Mouse (Mus musculus) B cell, adult 2 months (primary cell): ENCODE data around the gene 9930111J21Rik2.
A peak's percentile ranks its signal among the peaks of the same experiment; 100 is the strongest.

Source experiments
- DNase-seq, 2 experiments: peaks; one replicate each; pipeline ENCODE4 v3.0.0; 2022

9930111J21Rik2 gene

GRCm38 (mm10) chr11:49051093-49051891 lies at the start of gene 9930111J21Rik2:
9930111J21Rik2 (minus strand) TSS chr11:49051242.
- DNase-seq = peak in 1 of 2 experiments; percentile 18

DNA sequence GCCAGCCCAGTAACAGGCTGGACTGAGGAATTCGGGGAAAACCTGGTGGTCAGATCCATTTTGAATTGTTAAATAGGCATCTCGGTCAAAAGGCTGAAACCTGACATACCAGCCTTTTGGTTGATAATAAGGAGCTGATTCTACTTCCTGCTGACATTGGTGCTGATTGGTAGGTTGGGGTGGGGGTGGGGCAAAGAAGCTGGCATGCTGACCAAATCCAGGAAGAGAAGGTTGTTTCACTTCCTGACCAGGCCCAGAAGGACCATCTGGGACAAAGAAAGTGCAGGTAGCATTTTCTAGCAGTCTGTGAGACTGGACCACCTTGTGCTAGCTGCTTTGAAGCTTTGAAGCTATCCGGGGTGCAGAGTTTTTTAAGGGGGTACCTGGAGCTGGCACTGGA lies 49.4 kb upstream of the 9930111J21Rik2 start:
- no peak for DNase-seq

DNA sequence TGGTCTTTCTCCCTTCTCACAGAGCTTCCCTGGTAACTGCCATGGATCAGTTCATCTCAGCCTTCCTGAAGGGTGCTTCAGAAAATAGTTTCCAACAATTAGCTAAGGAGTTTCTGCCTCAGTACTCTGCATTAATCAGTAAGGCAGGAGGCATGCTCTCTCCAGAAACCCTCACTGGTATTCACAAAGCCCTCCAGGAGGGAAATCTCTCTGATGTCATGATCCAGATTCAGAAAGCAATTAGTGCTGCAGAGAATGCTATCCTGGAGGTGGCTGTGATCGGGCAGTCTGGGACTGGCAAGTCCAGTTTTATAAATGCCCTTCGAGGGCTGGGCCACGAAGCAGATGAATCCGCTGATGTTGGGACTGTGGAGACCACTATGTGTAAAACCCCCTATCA lies 44.3 kb upstream of the 9930111J21Rik2 start:
- DNase-seq = no peak

- peak in 1 of 2 experiments; percentile 35 for DNase-seq
These were observed 43.0 kb upstream of the 9930111J21Rik2 start for GRCm38 (mm10) chr11:49093861-49094660.

DNA sequence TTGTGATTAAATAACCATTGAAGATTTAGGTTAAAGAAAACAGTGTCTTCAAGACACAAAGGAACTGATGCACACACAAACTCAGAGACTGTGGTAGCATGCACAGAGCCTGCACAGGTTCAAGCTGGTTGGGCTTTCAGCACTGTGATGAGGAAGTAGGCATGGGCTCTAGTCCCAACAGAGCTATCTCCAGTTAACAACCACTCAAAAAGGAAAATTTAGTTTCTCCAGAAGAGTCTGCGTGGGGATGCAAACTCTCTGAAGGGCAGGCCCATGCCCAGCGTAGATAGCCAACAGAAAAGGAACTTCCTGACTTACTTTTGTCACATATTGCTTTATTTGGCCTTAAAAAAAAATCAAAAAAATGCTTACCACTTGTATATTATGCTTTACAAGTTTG lies 41.7 kb upstream of the 9930111J21Rik2 start:
- peak in 1 of 2 experiments; percentile 27 for DNase-seq

DNA sequence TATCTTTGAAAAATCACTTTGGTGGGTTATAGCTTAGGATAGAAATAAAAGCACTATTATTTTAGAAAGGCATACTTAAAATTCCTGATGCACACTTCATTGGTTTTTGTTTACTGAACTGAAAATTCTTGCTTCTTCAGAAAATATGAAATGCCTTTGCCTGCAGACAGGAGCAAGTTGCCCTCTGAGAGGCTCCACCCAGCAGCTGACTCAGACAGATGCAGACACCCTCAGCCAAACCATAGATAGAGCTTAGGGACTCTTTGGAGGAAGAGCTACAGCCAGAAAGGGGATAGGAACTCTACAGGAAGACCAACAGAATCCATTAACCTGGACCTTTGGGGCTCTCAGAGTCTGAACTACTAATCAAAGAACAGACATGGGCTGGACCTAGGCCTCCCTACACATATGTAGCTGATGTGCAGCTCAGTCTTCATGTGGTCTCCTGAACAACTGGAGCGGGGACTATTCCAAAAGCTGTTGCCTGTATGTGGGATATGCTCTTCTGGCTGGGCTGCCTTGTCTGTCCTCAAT lies 41.1 kb upstream of the 9930111J21Rik2 start:
- no peak for DNase-seq

GRCm38 (mm10) chr11:49091171-49091570 lies 40.1 kb upstream of the 9930111J21Rik2 start:
- DNase-seq = no peak

- DNase-seq = no peak
These were observed 39.5 kb upstream of the 9930111J21Rik2 start for GRCm38 (mm10) chr11:49090551-49090950.

DNA sequence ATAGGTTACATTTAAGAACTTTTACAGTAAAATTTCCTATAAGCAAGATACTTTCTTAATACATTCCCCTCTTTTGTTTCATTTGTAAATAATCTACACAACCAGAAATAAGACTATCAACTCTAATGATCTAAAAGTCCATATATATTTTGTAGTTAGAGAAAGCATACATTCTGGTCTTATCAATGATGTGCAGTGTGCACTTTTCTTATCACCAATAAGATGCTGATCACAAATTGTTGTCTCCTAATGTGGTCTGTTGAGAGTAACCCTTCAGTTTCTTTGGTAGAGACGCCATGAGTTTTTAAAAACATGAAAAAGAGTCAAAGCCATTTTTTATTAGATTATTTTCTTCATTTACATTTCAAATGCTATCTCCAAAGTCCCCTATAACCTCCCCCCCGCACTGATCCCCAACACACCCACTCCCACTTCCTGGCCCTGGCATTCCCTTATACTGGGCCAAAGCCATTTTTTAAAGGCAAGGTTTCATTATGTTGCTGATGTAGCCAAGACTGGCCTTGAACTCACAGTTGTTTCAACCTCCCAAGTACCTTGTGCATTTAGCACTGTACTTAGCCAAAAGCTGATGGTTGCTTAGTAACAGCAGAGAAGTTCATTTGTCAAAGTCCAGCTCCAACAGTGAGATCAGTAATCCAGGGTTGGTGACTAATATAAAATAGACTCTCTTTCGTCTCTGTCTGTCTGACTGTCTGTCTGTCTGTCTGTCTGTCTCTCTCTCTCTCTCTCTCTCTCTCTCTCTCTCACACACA lies 38.9 kb upstream of the 9930111J21Rik2 start:
- no peak for DNase-seq

DNA sequence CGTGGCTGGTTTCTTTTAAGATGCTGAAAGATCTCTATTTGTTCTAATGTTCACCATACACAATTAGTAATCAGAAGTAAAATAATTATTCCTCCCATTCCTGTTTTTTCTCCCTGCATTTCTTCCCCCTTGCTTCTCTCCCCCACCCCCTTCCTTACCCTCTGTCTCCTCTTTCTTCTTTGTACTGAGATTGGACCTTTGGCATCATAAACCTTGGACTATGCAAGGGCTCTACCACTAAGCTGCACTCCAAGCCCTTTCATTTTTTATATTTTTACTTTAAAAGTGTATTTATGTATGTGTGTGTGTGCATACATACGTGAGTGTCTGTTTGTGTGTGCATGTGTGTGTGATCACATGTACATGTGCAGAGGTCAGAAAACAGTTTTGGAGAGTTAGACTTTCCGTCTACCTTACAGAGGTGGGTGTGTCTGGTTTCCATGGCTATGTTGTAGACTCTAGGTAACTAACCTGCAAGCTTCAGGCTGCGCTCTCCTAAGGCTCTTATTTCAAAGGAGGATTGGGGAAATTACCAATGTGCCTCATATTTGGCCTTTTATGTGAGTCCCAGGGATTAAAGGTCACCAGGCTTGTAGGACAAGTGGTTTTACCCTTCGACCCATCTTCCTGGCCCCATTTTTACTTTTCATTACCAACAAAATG lies 38.1 kb upstream of the 9930111J21Rik2 start:
- no peak for DNase-seq

- DNase-seq = peak; percentile 53 to 61
These were observed 37.0 kb upstream of the 9930111J21Rik2 start for GRCm38 (mm10) chr11:49087830-49088616.

DNA sequence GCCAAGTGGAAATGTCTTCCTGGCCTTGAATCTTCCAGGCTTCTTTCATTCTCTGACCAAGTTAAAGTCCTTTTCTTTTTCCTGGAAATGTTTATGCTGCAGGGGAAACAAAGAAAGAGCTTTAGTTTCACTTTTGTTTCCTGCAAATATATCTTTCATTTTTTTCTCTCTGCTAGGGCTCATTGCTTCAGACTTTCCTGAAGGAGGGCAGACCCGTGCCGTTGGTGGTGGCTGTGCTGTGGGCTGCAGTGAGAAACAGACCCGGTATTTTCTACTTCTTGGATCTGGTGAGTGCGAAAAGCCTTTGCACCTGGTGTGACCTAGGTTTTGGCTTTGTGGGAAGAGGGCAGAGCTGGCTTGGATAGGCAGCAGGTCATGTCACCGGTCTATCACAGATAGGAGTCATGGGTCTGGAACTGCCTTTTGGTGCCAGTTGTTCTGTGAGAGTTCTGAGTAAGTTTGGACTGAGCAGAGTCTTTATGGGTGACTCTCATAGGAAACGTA lies 35.9 kb upstream of the 9930111J21Rik2 start:
- DNase-seq = peak; percentile 38 to 46

GRCm38 (mm10) chr11:49084875-49085274 lies 33.8 kb upstream of the 9930111J21Rik2 start:
- DNase-seq = peak; percentile 46 to 57

DNA sequence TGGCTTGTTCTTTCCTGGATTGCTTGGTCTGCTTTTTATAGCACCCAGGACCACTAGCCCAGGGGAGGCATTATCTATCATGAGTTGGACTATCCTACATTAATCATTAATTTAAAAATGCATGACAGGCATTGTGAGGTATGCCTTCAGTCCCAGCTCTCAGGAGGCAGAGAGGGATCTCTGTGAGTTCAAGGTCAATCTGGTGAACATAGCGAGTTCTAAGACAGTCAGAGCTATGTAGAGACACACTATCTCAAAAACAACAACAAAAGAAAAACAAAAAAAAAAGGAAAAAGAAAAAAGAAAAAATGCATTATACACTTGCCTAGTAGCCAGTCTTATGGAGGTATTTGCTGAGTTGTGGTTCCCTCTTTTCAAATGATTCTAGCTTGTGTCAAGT lies 33.3 kb upstream of the 9930111J21Rik2 start:
- no peak for DNase-seq

DNA sequence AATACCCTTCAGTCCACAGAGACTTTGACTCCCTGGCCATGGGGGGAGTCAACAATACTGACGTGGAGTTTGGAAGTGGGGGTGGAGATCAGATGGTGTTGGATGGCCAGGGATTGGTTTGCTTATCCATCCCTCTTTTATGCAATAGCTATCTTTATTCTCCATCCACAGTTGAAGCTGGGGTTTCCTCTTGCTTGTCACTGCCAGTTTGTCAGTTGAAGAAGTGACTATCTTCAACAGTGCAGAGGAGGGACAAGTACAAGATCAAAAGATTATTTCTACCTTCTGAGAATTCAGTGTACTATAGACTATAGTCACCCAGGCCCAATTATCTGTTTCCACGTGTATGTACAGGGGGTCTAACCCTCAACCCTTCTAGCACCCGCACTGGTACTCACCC lies 32.8 kb upstream of the 9930111J21Rik2 start:
- DNase-seq = no peak

GRCm38 (mm10) chr11:49083146-49083545 lies 32.1 kb upstream of the 9930111J21Rik2 start:
- DNase-seq = peak in 1 of 2 experiments; percentile 30

DNA sequence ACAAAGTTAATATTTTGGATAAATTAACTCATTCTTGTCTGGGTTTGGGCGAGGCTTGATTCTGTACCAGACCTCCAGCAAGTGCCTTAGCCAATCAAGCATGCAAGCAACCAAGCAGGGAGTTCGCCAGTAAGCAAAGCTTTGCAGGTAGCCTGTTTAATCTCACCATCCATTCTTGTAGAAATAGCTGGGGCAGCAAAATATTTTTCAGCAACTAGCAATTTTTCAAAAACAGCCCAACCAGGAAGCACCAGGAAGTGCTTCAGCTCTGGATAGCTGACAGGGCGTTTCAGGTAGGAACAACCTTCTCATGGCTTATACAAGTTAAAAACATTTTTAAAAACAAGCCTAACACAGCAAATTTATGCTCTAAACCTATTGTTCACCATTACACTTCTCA lies 30.8 kb upstream of the 9930111J21Rik2 start:
- no peak for DNase-seq

DNA sequence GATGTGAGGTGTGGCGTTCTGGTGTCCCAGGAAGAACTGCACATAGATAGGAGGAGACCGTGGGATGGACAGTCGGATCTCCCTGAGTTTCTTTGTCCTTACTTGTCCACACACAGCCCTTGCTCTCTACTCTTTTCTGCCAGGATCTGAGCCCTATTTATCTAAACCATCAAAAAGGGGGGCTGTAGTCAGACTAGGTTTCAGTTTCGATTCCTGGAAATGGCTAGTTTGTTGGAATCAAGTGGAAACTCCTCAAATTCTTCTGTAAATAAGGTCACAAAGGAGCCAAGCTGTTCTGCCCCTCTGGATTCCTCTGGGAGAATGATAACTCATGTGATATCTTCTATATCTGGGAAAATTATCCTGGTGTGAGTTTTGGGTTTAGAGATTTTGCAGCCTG lies 30.3 kb upstream of the 9930111J21Rik2 start:
- no peak for DNase-seq

DNA sequence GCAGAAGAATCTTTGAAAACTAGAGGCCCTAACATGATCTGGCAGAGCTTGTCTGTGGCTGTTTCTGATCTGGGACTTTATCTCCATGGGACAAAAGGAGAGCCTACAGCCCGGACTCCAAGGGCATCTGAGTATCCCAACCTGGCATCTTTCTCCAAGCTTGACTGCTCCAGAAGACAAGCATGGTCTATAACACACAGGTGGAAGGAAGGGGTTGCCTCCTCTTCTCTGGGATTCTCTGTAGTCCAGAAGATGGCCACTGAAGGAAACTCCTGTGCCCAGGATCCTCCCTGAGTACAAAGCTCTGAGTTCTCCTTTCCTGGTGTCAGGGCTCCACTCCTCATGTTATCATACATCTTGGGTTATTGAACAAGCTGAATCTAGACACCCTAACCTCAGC lies 29.6 kb upstream of the 9930111J21Rik2 start:
- DNase-seq = no peak

DNA sequence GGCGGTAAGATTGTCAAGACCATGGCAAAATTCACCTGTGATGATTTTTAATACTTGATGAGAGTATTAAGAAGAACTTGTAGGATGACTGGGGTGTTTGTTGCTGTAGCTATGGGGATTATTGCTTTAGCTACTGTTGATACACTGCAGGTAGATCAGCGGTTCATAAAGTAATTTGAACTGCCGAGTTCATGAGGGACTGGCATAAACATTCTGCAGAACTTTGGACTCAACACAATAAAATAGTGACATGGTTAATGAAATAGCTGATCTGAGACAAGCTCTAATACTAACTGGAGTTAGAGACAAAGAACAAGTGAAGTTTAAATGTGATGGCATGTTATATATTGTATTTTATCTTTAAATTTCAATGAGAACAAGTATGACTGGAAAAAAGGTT lies 27.7 kb upstream of the 9930111J21Rik2 start:
- no peak for DNase-seq

GRCm38 (mm10) chr11:49077012-49077411 lies 26.0 kb upstream of the 9930111J21Rik2 start:
- no peak for DNase-seq
